Mouse (Mus musculus): ENCODE data around the gene Ppp2r5b.

GRCm38 (mm10) chr19:6268170-6268528 is 32.5 kb upstream of the Ppp2r5b start:
- TF ChIP-seq GATA1 (IDR thresholded peaks at IDR 0.05; ENCODE audit: low read length) (no peak), TAL1 (IDR thresholded peaks at IDR 0.05; ENCODE audit: low read length) (no peak)

Measured in erythroblast, embryonic 14.5 days (primary cell).